Mouse (Mus musculus) regulatory T cell (primary cell): ENCODE data around the gene Cxcl10.
"Not testable (repeated sequence)": the region's sequence is repeated elsewhere in the genome, so short reads cannot be mapped to it uniquely, and the experiment has no call there.

Experiments
- in situ Hi-C: fragments of 300-600 bp; cut with MboI, MseI; formaldehyde crosslinking; loops from one replicate; pipeline ENCODE4 v1.15.1; 2025; ENCODE audit warnings: high pct_unique_total_duplicates

Cxcl10 gene

GRCm38 (mm10) chr5:92369151-92369994 is 20.7 kb upstream of the Cxcl10 start:
- in situ Hi-C loops, result no loop called here

GRCm38 (mm10) chr5:92368392-92368791 is 19.7 kb upstream of the Cxcl10 start:
- in situ Hi-C loops, result no loop called here

GRCm38 (mm10) chr5:92366565-92366964 is 17.9 kb upstream of the Cxcl10 start:
- in situ Hi-C loops, result no loop called here

- in situ Hi-C loops, result no loop called here
Measured at GRCm38 (mm10) chr5:92365146-92365705, 16.5 kb upstream of the Cxcl10 start.

GRCm38 (mm10) chr5:92364011-92364410 is 15.3 kb upstream of the Cxcl10 start:
- in situ Hi-C loops, result no loop called here

GRCm38 (mm10) chr5:92363179-92363578 is 14.5 kb upstream of the Cxcl10 start:
- in situ Hi-C loops, result no loop called here

GRCm38 (mm10) chr5:92358767-92359455 is 10.2 kb upstream of the Cxcl10 start:
- in situ Hi-C loops, result no loop called here

- in situ Hi-C loops, result no loop called here
Measured at GRCm38 (mm10) chr5:92358033-92358432, 9.3 kb upstream of the Cxcl10 start.

GRCm38 (mm10) chr5:92353517-92353916 is 4.8 kb upstream of the Cxcl10 start:
- in situ Hi-C loops, result no loop called here

- in situ Hi-C loops, result not testable (repeated sequence)
Measured at GRCm38 (mm10) chr5:92352716-92353115, 4.0 kb upstream of the Cxcl10 start.

- in situ Hi-C loops, result no loop called here
Measured at GRCm38 (mm10) chr5:92349731-92350130, 1.0 kb upstream of the Cxcl10 start.

GRCm38 (mm10) chr5:92345006-92345405 is 3.7 kb downstream of the Cxcl10 start:
- in situ Hi-C loops, result no loop called here

GRCm38 (mm10) chr5:92340606-92341005 is 8.1 kb downstream of the Cxcl10 start:
- in situ Hi-C loops, result no loop called here

GRCm38 (mm10) chr5:92336743-92337142 is 11.9 kb downstream of the Cxcl10 start:
- in situ Hi-C loops, result no loop called here

- in situ Hi-C loops, result no loop called here
Measured at GRCm38 (mm10) chr5:92332359-92332840, 16.3 kb downstream of the Cxcl10 start.

GRCm38 (mm10) chr5:92331635-92332338 is 16.9 kb downstream of the Cxcl10 start, which contains the start of gene Art3:
Gene Art3, plus strand, starts transcription at chr5:92331827.
- in situ Hi-C loops, result no loop called here

GRCm38 (mm10) chr5:92331122-92331521 is 17.6 kb downstream of the Cxcl10 start:
- in situ Hi-C loops, result no loop called here

- in situ Hi-C loops, result no loop called here
Measured at GRCm38 (mm10) chr5:92327929-92328328, 20.8 kb downstream of the Cxcl10 start, which contains the start of gene Cxcl9. Gene Cxcl9, minus strand, starts transcription at chr5:92328079.

- in situ Hi-C loops, result no loop called here
Measured at GRCm38 (mm10) chr5:92327367-92327766, 21.3 kb downstream of the Cxcl10 start.

- in situ Hi-C loops, result no loop called here
Measured at GRCm38 (mm10) chr5:92323264-92323663, 25.4 kb downstream of the Cxcl10 start.

GRCm38 (mm10) chr5:92322612-92323011 is 26.1 kb downstream of the Cxcl10 start:
- in situ Hi-C loops, result no loop called here
